Mouse (Mus musculus) lung, adult 18-20 months (tissue): ENCODE measurements around the gene Gm20388.

Experiments used
- DNase-seq, 2 experiments: peaks; one replicate each; pipeline ENCODE4 v3.0.0; 2022; ENCODE audit warnings: mixed read lengths in 2 of 2

Gm20388 gene

GRCm38 (mm10) chr8:121462092-121462491 lies 1551.5 kb downstream of the Gm20388 start:
- DNase-seq: no peak

GRCm38 (mm10) chr8:121468083-121469071 lies 1557.7 kb downstream of the Gm20388 start:
- DNase-seq: no peak

GRCm38 (mm10) chr8:121474161-121474897 lies 1563.7 kb downstream of the Gm20388 start:
- no peak for DNase-seq

- no peak for DNase-seq
Observed at GRCm38 (mm10) chr8:121474898-121475284, 1564.2 kb downstream of the Gm20388 start.

- no peak for DNase-seq
Observed at GRCm38 (mm10) chr8:121477851-121478547, 1567.4 kb downstream of the Gm20388 start.

GRCm38 (mm10) chr8:121479144-121479543 lies 1568.5 kb downstream of the Gm20388 start:
- DNase-seq: no peak

- no peak for DNase-seq
Observed at GRCm38 (mm10) chr8:121480411-121481031, 1569.9 kb downstream of the Gm20388 start.

DNA sequence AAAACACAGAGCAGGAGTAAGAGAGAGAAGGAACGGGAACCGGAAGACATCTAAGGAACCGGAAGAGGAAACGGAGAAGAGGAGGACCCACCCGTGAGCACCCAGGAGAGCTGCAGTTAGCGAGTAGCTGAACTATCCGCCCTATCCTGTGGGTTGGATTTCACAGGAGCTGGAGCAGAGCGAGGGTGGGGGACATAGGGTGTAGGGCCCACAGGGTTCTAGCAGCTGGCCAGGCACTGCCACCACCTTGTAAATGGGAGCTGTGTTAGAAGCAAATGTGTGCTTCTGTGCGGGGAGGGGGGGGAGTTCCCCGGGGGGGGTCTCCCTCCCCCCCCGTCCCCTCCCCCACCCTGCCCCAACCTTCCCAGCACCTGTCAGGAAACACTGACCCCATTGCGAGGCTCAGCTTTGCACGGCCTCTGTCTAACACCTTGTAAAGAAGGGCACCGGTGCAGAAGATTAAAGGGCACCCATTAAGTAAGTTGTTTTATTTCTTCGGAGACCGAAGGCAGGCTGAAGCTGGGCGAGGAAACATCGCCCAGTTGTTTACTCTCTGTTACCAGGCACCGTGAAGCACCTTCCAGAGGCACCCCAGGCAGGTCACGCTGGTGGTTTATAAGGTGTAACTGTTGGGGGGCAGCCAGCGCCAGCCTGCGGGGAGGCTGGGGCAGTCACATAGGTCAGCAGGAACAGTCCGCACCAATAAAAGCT lies 1573.6 kb downstream of the Gm20388 start:
- DNase-seq: peak; percentile 22 to 42

DNA sequence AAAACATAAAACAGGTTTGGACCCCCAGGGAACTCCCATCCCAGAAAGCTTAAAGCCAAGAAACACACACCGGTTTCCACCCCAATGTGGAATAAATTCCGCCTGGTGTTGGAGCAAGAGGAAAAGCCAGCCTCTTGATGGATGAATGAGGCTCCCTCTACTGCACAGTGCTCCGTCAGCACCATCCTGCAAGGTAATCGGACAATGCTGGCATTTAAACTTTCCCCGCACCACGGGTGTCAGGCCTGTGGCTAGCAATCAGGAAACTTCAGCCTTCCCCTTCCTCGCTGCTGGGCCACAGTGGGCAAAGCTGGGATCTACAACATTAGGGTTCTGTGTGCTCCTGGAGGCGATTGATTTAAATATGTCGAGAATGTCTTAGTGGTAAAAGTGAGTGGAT lies 1581.0 kb downstream of the Gm20388 start:
- DNase-seq: no peak

DNA sequence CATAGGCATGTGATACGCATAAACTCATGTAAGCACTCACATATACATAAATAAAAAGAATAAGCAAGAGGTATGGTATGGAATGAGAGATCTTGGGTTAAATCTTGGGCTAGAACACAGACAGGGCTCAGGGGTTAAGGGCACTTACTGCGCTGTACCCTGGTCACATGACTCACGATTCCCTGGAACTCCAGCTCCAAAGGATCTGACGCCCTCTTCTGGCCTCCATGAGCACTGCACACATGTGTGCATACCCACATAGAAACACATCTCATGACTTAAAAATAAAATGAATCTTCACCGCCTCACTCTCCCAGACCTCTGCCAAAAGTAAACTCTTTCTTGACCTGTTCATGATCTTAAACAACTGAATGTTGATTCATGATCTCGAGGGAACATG lies 1587.0 kb downstream of the Gm20388 start:
- DNase-seq: no peak

DNA sequence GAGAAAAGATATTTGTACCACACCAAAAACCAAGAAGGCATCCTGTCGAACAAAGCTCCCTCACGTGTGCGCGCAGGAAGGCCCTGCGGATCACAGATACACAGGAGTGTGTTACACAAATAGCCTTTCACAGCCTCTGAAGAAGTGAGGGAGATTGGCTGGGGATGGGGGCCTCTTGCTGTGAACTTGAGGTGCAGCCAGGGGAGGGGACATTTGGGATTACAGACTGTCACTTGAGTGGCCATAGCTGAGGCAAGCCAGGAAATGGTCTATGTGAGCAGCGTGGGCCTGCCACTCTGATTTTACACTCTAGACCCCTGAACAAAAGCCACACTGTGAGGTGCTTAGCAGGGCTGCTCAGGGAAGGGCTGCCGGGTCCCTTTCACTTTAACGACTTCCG lies 1601.1 kb downstream of the Gm20388 start:
- no peak for DNase-seq

- peak; percentile 67 to 69 for DNase-seq
Observed at GRCm38 (mm10) chr8:121513429-121513828, 1602.8 kb downstream of the Gm20388 start.

GRCm38 (mm10) chr8:121525111-121525818 lies 1614.6 kb downstream of the Gm20388 start:
- no peak for DNase-seq

- DNase-seq: no peak
Observed at GRCm38 (mm10) chr8:121526811-121527550, 1616.3 kb downstream of the Gm20388 start.

- no peak for DNase-seq
Observed at GRCm38 (mm10) chr8:121527751-121528150, 1617.1 kb downstream of the Gm20388 start.

DNA sequence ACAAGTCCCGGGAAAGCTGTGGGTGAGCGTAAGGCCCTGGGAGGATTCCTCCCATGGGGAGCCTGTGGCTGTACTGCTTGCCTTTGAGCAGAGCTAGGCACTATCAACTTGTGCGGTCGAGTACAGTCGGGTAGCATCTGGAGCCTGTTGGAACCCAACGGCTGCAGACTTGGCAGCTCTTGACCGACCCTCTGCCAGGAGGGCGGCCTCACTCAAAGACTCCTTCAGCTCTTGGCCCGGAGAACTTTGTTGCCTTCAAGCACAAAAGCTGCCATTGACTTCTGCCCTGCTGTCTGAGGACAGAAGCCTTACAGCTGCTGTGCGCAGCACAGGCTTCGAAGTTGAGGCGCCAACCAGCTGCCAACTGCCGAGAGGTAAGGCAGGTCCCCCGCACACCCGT lies 1618.1 kb downstream of the Gm20388 start:
- DNase-seq: peak in 1 of 2 experiments; percentile 20

GRCm38 (mm10) chr8:121530639-121531038 lies 1620.0 kb downstream of the Gm20388 start:
- DNase-seq: no peak

GRCm38 (mm10) chr8:121532381-121532780 lies 1621.7 kb downstream of the Gm20388 start:
- no peak for DNase-seq

GRCm38 (mm10) chr8:121541862-121542261 lies 1631.2 kb downstream of the Gm20388 start:
- no peak for DNase-seq

DNA sequence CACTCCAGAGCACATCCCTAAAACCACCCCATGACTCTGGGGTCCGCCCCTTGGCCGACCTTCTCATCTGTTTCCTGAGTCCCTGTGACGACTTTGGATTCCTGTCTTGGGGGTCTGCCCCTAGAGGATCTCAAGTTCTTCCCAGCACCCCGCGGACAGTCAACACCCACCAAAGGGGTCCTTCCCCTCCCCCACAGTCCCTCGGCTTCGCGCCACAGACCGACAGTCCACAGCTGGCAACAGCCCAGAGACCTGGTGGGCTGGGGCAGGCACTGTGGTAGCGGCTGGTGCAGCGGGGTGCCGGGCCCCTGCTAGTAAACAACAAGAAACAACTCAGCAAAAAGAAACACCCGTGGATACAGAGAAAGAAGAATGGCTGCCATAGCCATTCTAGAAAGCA lies 1632.3 kb downstream of the Gm20388 start:
- no peak for DNase-seq
